Mouse (Mus musculus) c-Kit-positive CD71-negative TER-119-negative erythroid progenitor cells, embryonic 14.5 days (primary cell): Measurements from ENCODE around the gene Mettl24.
"Not testable (repeated sequence)": the region's sequence is repeated elsewhere in the genome, so short reads cannot be mapped to it uniquely, and the experiment has no call there.

Experiments used
- DNase-seq: peaks from one replicate; pipeline ENCODE4 v3.0.0-alpha.2; 2013; ENCODE audit warnings: low read depth

The Mettl24 gene

DNA sequence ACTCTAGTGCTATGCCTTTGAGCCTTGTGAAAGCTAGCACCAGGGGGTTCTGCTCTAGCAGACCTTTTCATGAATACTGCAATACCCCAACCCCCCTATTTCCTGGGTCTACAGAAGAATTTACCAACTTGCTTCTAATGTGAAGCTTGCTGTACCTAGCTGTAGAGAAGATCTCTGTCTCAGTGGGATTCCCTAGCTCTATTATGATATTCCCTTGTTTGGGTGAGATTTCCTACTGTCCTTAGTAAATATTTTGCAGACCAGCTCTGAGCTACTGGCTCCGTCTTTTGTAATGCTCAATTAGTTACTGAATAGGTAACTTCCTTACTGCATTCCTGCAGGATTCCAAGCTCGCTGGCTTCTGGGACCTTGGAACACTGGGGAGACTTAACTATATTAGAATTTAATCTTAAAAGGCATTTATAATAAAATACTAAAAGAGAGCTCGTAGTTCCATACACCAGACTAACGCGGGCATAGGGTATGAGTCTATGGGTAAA, 126.4 kb downstream of the Mettl24 start:
- DNase-seq = not testable (repeated sequence)

- DNase-seq = no peak
These were observed 130.5 kb downstream of the Mettl24 start for GRCm38 (mm10) chr10:40813627-40814026.

DNA sequence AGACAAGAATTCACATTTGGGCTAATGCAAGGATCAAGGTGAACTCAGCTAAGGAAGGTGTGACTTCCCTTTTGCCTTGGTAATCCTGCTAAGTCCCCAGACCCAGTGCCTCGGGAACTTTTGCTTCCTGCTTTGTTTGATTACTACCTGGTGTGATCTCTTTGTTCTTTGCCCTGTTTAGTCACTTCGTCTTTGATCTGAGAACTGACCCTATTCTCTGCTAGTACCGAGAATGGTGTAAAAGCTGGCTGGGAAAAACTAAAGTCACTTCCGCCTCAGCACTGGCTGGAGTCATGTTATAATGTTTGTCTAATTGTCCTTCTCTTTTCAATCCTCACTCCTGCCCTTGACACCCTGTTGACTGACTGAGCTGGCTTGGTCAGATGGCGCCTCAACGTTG, 133.4 kb downstream of the Mettl24 start:
- no peak for DNase-seq

- DNase-seq = no peak
These were observed 142.9 kb downstream of the Mettl24 start for GRCm38 (mm10) chr10:40825952-40826351.

DNA sequence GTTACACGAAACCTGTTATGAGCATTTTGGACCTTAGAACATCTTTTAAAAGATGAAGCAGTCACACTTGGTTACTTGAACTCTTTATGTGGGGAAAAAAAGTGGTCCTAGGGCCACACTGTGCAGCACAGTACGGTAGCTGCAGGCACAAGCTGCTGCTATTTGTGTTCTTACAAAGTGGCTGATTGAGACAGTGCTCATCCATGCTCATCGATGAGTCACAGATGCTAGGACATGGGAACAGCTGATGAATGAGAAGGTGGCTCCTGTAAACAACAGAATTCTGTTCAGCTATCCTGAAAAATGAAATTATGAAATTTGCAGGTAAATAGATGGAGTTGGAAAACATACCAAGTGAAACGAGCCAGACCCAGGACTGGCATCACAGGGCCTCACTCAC, 144.6 kb downstream of the Mettl24 start:
- no peak for DNase-seq

- DNase-seq = no peak
These were observed 147.2 kb downstream of the Mettl24 start for GRCm38 (mm10) chr10:40830312-40830711.

- no peak for DNase-seq
These were observed 148.2 kb downstream of the Mettl24 start for GRCm38 (mm10) chr10:40831267-40831666.

DNA sequence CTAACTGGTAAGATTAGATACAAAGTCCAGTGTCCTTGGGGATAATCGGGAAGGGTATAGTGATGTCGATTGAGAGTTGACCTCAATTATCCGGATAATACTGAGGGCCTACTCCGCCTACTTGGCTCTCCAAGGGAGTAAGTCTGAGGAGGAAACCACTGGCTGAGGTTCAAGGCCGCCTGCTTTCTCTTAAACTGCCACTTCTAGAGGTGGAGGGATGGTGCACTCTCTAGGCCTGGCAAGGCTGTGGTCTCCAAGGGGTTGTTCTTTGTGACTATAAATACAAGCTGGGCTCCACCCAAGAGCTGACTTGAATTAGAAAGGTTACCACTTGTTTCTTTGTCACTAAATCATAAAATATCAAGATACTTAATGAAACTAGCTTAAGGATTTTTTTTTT, 157.0 kb downstream of the Mettl24 start:
- DNase-seq = no peak

DNA sequence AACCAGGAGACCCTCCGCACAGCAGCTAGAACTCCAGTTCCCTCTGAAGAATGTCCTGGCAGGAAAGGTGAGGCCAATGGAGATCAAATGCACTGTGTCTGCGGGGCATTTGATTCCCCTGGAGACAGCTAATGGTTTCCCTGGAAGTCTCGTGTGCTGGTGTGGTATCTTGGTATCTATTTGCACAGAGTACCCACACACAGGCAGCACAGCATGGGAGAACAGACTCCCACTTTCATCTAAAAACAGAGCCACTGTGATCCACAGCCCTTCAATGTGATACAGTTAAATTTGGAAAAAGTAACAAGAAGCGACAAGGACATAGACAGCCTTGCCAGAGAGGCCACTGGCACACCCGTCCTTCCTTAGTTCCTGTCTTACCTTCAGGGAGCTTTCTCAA, 160.8 kb downstream of the Mettl24 start:
- DNase-seq = no peak

- no peak for DNase-seq
These were observed 161.5 kb downstream of the Mettl24 start for GRCm38 (mm10) chr10:40844546-40844945.

GRCm38 (mm10) chr10:40845626-40846025, 162.5 kb downstream of the Mettl24 start:
- DNase-seq = no peak

DNA sequence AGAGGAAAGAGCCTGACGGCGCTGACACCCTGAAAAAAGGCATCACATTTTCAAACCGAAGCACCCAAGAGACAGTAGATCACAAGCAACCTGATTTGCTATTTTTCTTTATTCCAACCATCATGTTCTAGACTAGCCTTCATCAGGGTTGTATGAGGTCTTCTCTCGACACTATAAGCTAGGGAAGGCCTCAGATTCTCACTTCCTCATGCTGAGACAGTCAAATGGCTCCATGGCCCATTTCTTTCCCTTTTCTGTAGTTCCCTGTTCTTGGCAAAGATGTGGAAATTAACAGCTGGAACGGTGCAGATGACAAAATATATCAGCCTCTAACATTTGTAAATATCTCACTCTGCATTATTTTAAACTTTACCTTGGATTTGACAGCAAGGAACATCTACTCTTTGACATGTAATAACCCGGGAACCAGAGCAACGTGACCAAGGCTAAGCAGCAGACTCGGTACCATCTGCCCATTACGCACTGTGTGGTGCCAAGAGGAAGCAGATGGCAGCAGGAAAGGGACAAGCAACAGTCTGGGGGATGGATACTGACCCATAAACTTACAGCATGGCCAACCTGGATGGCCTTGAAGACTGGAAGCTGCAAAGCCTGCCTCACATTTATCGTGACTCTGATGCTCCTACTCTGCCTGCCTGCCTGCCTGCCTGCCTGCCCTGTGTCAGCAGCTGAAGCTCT, 164.2 kb downstream of the Mettl24 start:
- no peak for DNase-seq

DNA sequence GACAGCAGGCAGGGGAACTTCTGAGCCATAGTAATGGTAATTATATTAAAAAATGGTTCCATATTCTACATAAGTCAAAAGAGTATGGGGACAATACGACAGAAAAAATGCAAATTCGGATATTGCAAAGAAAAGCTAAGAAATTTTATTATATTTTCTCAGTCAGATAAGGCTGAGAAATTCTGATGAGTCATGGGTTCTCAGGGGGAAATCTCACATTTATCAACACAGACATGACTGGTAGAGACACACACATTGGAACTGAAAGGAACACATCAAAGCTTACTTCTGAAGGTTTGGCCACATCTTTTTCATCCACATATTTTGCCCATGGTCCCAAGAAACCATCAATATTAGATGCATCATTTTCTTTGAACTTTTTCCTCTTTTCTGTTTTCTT, 167.6 kb downstream of the Mettl24 start:
- no peak for DNase-seq

- no peak for DNase-seq
These were observed 168.1 kb downstream of the Mettl24 start for GRCm38 (mm10) chr10:40851138-40851537.

DNA sequence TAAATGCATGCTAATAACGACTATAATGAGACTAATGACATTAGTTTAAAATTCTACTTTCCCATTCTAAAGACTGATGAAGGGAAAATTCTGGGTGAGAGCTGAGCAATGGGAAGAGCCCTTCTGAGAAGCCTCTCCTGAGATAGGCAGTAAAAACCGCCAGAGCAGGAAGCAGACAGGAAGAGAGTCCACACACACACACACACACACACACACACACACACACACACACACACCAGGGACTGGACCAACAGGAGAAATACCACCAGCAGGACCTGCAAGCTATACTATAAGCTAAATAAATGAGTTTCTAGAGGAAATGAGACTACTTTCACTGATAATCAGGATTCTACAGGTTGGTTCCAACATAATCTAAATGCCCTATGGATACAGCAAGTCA, 172.5 kb downstream of the Mettl24 start:
- DNase-seq = no peak

- DNase-seq = no peak
These were observed 173.6 kb downstream of the Mettl24 start for GRCm38 (mm10) chr10:40856703-40857102.

- no peak for DNase-seq
These were observed 174.5 kb downstream of the Mettl24 start for GRCm38 (mm10) chr10:40857599-40857998.
